Comparison of ENCODE assay signal across 9 mouse cellular contexts in the genomic region with DNA sequence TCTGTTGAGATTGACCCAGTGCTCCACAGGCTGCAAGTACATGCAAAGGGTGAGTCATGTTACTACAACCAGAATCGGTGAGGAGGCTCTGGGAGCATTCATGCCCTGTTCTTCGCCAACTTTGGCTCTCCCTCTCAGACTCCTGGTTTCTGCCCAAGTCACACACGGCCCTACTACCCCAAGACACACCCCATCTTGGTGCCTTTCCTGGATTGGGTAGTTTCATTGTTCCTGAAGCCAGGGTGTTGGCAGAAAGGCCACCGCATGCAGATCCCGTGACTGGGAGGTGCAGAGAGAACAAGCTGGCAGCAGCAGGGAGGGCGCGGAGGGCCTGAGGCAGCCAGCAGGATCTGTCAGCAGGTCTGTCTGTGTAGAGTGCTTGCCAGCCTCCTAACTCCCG.
A peak's percentile ranks its signal among the peaks of the same experiment; 100 is the strongest.
DNase-seq lines count a peak whose midpoint lies in the region; TF ChIP-seq lines count a peak whose summit lies in the region.
"Had no signal": no experiment of that assay in that cellular context is flagged by ENCODE, and none has a peak within 500 bp of the region (broad histone marks: within the 10 kb centered on the region; RNA-seq: fewer than 3 reads in every experiment).

No protein-coding gene starts in this region.

- intact Hi-C loops in gastrocnemius, adult 2 months (cut with DNase I) = loop anchor here (10.0 kb wide), 1 partner anchor 57 kb away; a partner anchor contains a TSS
- intact Hi-C loops in gastrocnemius, postnatal 36 days (cut with DNase I) = no loop called here
- intact Hi-C loops in heart, postnatal 14 days (cut with DNase I) = no loop called here

- TF ChIP-seq CTCF in gastrocnemius, adult 2 months (IDR thresholded peaks at IDR 0.05) = no peak

- no peak for DNase-seq in gastrocnemius, adult 2 months
- no peak for DNase-seq in gastrocnemius, postnatal 36 days
- DNase-seq in 3T3-L1 (ENCODE audit: low read depth, low spot score) (peak; percentile 66), liver (no peak)
- peak; percentile 48 for DNase-seq in brain, adult 2 months (ENCODE audit: low read depth, low spot score)
- peak; percentile 66 to 71 for DNase-seq in heart, postnatal 14 days
- DNase-seq in yolk sac, embryonic 10.5 days (ENCODE audit: low spot score) = no peak
- DNase-seq in testis, postnatal 14 days (ENCODE audit: low spot score) = no peak

- H3K27ac ChIP-seq in gastrocnemius, adult 2 months = peak overlapping the region; percentile 6; the same call in 1 of the 2 replicates

- no peak overlapping the region for H3K4me3 ChIP-seq in gastrocnemius, adult 2 months
- H3K4me3 ChIP-seq: embryonic facial prominence, embryonic 13.5 days had no signal

Comparison
In these comparisons a context has a peak if more than half of its experiments do, and no peak if none do; other contexts are left out.
1. DNase-seq: peak in 3T3-L1 (single experiment), brain, adult 2 months (single experiment) and heart, postnatal 14 days (2 of 2); none in gastrocnemius, adult 2 months (single experiment), gastrocnemius, postnatal 36 days (0 of 2), yolk sac, embryonic 10.5 days (single experiment), testis, postnatal 14 days (single experiment) and liver (single experiment).